Mouse (Mus musculus) ES-E14 (cell line): ENCODE results near the gene Simc1. TPM values are rescaled to one million over a fixed set of nuclear protein-coding genes. Genes with fewer than 3 reads are reported as not detected.
A peak's percentile ranks its signal among the peaks of the same experiment; 100 is the strongest.

Experiments used
- DNase-seq: peaks from one replicate; pipeline ENCODE4 v3.0.0-alpha.2; 2013; ENCODE audit warnings: low read depth, low spot score
- H3K27ac ChIP-seq: 2 replicates; pipeline ENCODE4 v1.5.1; 2012; ENCODE audit warnings: low read depth, mild to moderate bottlenecking, low read length, moderate library complexity, mixed read lengths; ENCODE audit not compliant: poor library complexity, insufficient read depth, severe bottlenecking
- H3K36me3 ChIP-seq: 2 replicates; pipeline ENCODE4 v1.6.1; 2012; ENCODE audit warnings: mild to moderate bottlenecking, low read length, moderate library complexity, mixed read lengths; ENCODE audit not compliant: control insufficient read depth, poor library complexity, insufficient read depth, severe bottlenecking
- H3K4me1 ChIP-seq, 2 experiments: fragments of 150-350 bp in 1 of 2; sonication (generic) in 1 of 2; 2 replicates each; pipeline ENCODE4 v1.6.1; 2012; ENCODE audit warnings: low read length in 2 of 2, mild to moderate bottlenecking in 1 of 2, mixed read lengths in 1 of 2; ENCODE audit not compliant: control insufficient read depth in 2 of 2, insufficient read depth in 2 of 2, poor library complexity in 1 of 2
- H3K4me3 ChIP-seq, 2 experiments: fragments of 150-350 bp in 1 of 2; sonication (generic) in 1 of 2; 2 replicates each; pipeline ENCODE4 v1.5.1; 2012; ENCODE audit warnings: low read length in 2 of 2, low read depth in 1 of 2, mild to moderate bottlenecking in 1 of 2, mixed read lengths in 1 of 2; ENCODE audit not compliant: insufficient read depth in 1 of 2, poor library complexity in 1 of 2, severe bottlenecking in 1 of 2
- H3K9ac ChIP-seq: 2 replicates; pipeline ENCODE4 v1.6.1; 2012; ENCODE audit warnings: low read depth, mild to moderate bottlenecking, low read length, mixed read lengths; ENCODE audit not compliant: poor library complexity, insufficient read depth, severe bottlenecking
- H3K9me3 ChIP-seq: fragments of 150-350 bp; sonication (generic); 2 replicates; pipeline ENCODE4 v1.6.1; 2012; ENCODE audit warnings: low read depth, mild to moderate bottlenecking, low read length; ENCODE audit not compliant: control insufficient read depth, insufficient read depth
- CHD2 ChIP-seq: IDR thresholded peaks from 2 replicates; pipeline ENCODE4 v1.6.1; 2014; ENCODE audit warnings: mild to moderate bottlenecking, low read depth, low read length, inconsistent platforms
- HCFC1 ChIP-seq: IDR thresholded peaks from 2 replicates; pipeline ENCODE4 v1.6.1; 2012; ENCODE audit warnings: low read length, inconsistent platforms, borderline replicate concordance; ENCODE audit not compliant: insufficient read depth
- MAFK ChIP-seq: IDR thresholded peaks from 2 replicates; pipeline ENCODE4 v1.6.1; 2014; ENCODE audit warnings: mild to moderate bottlenecking, low read depth, low read length, inconsistent platforms; ENCODE audit not compliant: insufficient read depth
- ZC3H11A ChIP-seq: IDR thresholded peaks from 2 replicates; pipeline ENCODE4 v1.6.1; 2012; ENCODE audit warnings: low read depth, mild to moderate bottlenecking, inconsistent platforms, low read length, borderline replicate concordance
- ZNF384 ChIP-seq: IDR thresholded peaks from 2 replicates; pipeline ENCODE4 v1.6.1; 2012; ENCODE audit warnings: low read depth, low read length, inconsistent platforms
- in situ Hi-C, 2 experiments: fragments of 600-800 bp; cut with MboI; formaldehyde crosslinking; loops; one replicate each; pipeline ENCODE4 v1.15.1; 2025; ENCODE audit warnings: low sequenced_read_pairs in 2 of 2, inconsistent platforms in 1 of 2; ENCODE audit not compliant: unreplicated experiment in 2 of 2
- total RNA-seq: library from RNA; depleted of rRNA; stranded (reverse); fragments of 300-350 nt; gene quantifications from 2 replicates; pipeline ENCODE4 v1.2.3, GENCODE M21; 2012

Simc1 gene
- total RNA-seq, 1 experiment = 10.8 TPM

GRCm38 (mm10) chr13:54520221-54520620, 16.6 kb downstream of the Simc1 start:
- Histone ChIP-seq H3K27ac (no peak overlapping the region), H3K4me1 (no peaks in the 10 kb centered on the region), H3K4me3 (no peak overlapping the region), H3K36me3 (peaks cover 11% of the 10 kb centered on the region; the same call in 1 of the 2 replicates), H3K9ac (no peak overlapping the region), H3K9me3 (no peaks in the 10 kb centered on the region)
- 0 out of 2 replicates have a peak, but pooled peaks have one; percentile 23 for TF ChIP-seq ZNF384
- no peak for TF ChIP-seq ZC3H11A
- DNase-seq = no peak
- in situ Hi-C loops = no loop called here

GRCm38 (mm10) chr13:54521181-54521580, 17.6 kb downstream of the Simc1 start:
- no peak for DNase-seq
- TF ChIP-seq CHD2 (no peak), HCFC1 (no peak), MAFK (no peak), ZC3H11A (no peak), ZNF384 (no peak)
- in situ Hi-C loops = no loop called here

GRCm38 (mm10) chr13:54527140-54527539, 23.6 kb downstream of the Simc1 start:
- DNase-seq = no peak
- Histone ChIP-seq H3K9ac (no peak overlapping the region), H3K4me1 (no peaks in the 10 kb centered on the region), H3K36me3 (peaks cover 28% of the 10 kb centered on the region), H3K27ac (no peak overlapping the region), H3K4me3 (no peak overlapping the region), H3K9me3 (no peaks in the 10 kb centered on the region)
- TF ChIP-seq HCFC1 = no peak
- TF ChIP-seq CHD2 = no peak
- no peak for TF ChIP-seq MAFK
- no peak for TF ChIP-seq ZNF384
- TF ChIP-seq ZC3H11A = no peak
- in situ Hi-C loops = no loop called here

More at GRCm38 (mm10) chr13:54521181-54521580, 17.6 kb downstream of the Simc1 start:
- Histone ChIP-seq H3K9me3 (no peaks in the 10 kb centered on the region), H3K4me3 (no peak overlapping the region), H3K27ac (no peak overlapping the region), H3K9ac (no peak overlapping the region), H3K4me1 (no peaks in the 10 kb centered on the region), H3K36me3 (peaks cover 21% of the 10 kb centered on the region; the same call in 1 of the 2 replicates)

GRCm38 (mm10) chr13:54532134-54532533, 28.6 kb downstream of the Simc1 start:
- Histone ChIP-seq H3K27ac (no peak overlapping the region), H3K9me3 (no peaks in the 10 kb centered on the region), H3K36me3 (peaks cover 10% of the 10 kb centered on the region), H3K4me3 (no peak overlapping the region), H3K9ac (no peak overlapping the region), H3K4me1 (peaks cover 0 to 2% of the 10 kb centered on the region in 2 experiments; a peak in 1 of 4 replicates)
- in situ Hi-C loops = no loop called here
- no peak for TF ChIP-seq CHD2
- TF ChIP-seq ZC3H11A = no peak
- no peak for DNase-seq

GRCm38 (mm10) chr13:54548036-54548435, 44.5 kb downstream of the Simc1 start:
- Histone ChIP-seq H3K9ac (no peak overlapping the region), H3K27ac (no peak overlapping the region), H3K9me3 (no peaks in the 10 kb centered on the region), H3K4me1 (no peaks in the 10 kb centered on the region), H3K4me3 (no peak overlapping the region), H3K36me3 (peaks cover 27% of the 10 kb centered on the region)
- DNase-seq = no peak
- TF ChIP-seq HCFC1 = no peak
- TF ChIP-seq CHD2 = no peak
- TF ChIP-seq ZNF384 = no peak
- no peak for TF ChIP-seq MAFK
- no peak for TF ChIP-seq ZC3H11A
- in situ Hi-C loops = no loop called here
